Mouse (Mus musculus) kidney, embryonic 16.5 days (tissue): Measurements from ENCODE around the gene Arel1. TPM values are rescaled to one million over a fixed set of nuclear protein-coding genes. Genes with fewer than 3 reads are reported as not detected.

Experiments
- ATAC-seq: fragments of 200-750 bp; cut with Nextera tagmentation; 2 replicates; pipeline ENCODE4 v1.8.0; 2017; ENCODE audit warnings: moderate TSS enrichment; ENCODE audit not compliant: low FRiP score, low TSS enrichment
- H3K27ac ChIP-seq: fragments of 300-500 bp; sonication (generic); 2 replicates; pipeline ENCODE4 v1.5.1; 2014; ENCODE audit warnings: low read length
- H3K27me3 ChIP-seq: fragments of 300-500 bp; sonication (generic); 2 replicates; pipeline ENCODE4 v1.6.1; 2014; ENCODE audit warnings: low read length, control low read depth, mixed read lengths; ENCODE audit not compliant: insufficient read depth
- H3K36me3 ChIP-seq: fragments of 300-500 bp; sonication (generic); 2 replicates; pipeline ENCODE4 v1.6.1; 2014; ENCODE audit warnings: low read length, control low read depth, mixed read lengths; ENCODE audit not compliant: insufficient read depth
- H3K4me1 ChIP-seq: fragments of 300-500 bp; sonication (generic); 2 replicates; pipeline ENCODE4 v1.6.1; 2014; ENCODE audit warnings: low read length, control low read depth, mixed read lengths; ENCODE audit not compliant: insufficient read depth
- H3K4me2 ChIP-seq: fragments of 300-500 bp; sonication (generic); replicated peaks from 2 replicates; pipeline ENCODE4 v1.6.1; 2014; ENCODE audit warnings: low read depth, low read length
- H3K4me3 ChIP-seq: fragments of 300-500 bp; sonication (generic); 2 replicates; pipeline ENCODE4 v1.5.1; 2014; ENCODE audit warnings: mild to moderate bottlenecking, low read length
- H3K9ac ChIP-seq: fragments of 300-500 bp; sonication (generic); replicated peaks from 2 replicates; pipeline ENCODE4 v1.6.1; 2014; ENCODE audit warnings: low read length
- H3K9me3 ChIP-seq: fragments of 300-500 bp; sonication (generic); 2 replicates; pipeline ENCODE4 v1.6.1; 2016; ENCODE audit warnings: low read length, control low read depth
- WGBS: fragments of 180-500 bp; shearing (Covaris S2); extraction: QIAGEN DNeasy Blood & Tissue Kit; methylation state at CpG from one replicate; pipeline ENCODE4 v1.1.7; 2014; 5-methylcytosine and 5-hydroxymethylcytosine counted together
- polyA plus RNA-seq: library from polyadenylated mRNA; unstranded; fragments of >200 nt; fragmentation: Nextera tagmentation; extraction: Ambion mirVana; gene quantifications from 2 replicates; pipeline ENCODE4 v1.2.1, GENCODE M21; 2015

Arel1 gene
- polyA plus RNA-seq, 1 experiment from 2014 or later = 13.5 TPM

DNA sequence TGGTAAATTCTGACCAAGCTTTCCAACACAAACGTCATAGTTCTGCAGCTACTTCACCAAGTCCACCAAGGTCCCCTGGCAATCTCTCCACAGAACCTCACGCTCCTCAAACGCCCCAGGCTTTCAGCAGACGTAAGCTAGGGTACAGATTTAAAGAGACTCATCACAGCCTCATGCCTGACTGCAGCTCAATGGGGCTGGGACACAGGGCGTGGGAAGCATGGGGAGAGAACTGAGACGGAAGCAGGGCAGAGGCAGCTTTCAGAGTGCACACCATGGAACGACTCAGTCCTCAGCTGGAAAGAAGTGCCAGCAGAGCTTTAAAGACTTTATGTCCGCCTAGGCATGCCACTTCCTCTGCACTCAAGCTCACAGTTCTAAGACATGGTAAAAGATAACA is 19.2 kb downstream of the Arel1 start:
- ATAC-seq = no peak
- no peak overlapping the region for H3K27ac ChIP-seq
- WGBS = 64% methylated on average over 8 of the region's 8 CpGs
- H3K27me3 ChIP-seq = no peaks in the 10 kb centered on the region
- H3K36me3 ChIP-seq = peaks cover 7% of the 10 kb centered on the region
- H3K4me3 ChIP-seq = no peak overlapping the region
- no peaks in the 10 kb centered on the region for H3K9me3 ChIP-seq
- H3K4me1 ChIP-seq = no peaks in the 10 kb centered on the region
- H3K4me2 ChIP-seq = no peak overlapping the region
- H3K9ac ChIP-seq = no peak overlapping the region

DNA sequence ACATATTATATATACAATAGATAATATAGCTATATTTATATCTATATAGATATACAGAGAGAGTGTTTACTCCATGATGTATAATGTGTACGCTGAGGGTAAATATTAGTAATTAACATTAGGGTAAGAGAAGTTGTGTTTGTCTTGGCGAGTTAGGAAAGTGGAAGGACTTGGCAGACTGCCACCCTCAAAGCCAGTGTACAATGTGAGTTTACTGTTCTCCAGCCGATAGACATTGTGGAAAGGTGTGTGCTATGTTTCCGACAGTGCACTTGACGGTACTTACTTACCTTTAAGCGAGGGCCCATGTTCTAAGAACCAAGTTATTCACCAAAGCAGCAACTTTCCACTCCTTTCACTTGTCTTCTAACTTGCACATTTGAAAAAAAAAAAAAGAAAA is 19.9 kb downstream of the Arel1 start:
- H3K27me3 ChIP-seq = no peaks in the 10 kb centered on the region
- H3K9me3 ChIP-seq = no peaks in the 10 kb centered on the region
- no peak overlapping the region for H3K27ac ChIP-seq
- H3K4me1 ChIP-seq = no peaks in the 10 kb centered on the region
- H3K36me3 ChIP-seq = peaks cover 7% of the 10 kb centered on the region
- no peak overlapping the region for H3K4me3 ChIP-seq
- no peak for ATAC-seq
- H3K9ac ChIP-seq = no peak overlapping the region
- no peak overlapping the region for H3K4me2 ChIP-seq
- 80% methylated on average over 6 of the region's 6 CpGs for WGBS

DNA sequence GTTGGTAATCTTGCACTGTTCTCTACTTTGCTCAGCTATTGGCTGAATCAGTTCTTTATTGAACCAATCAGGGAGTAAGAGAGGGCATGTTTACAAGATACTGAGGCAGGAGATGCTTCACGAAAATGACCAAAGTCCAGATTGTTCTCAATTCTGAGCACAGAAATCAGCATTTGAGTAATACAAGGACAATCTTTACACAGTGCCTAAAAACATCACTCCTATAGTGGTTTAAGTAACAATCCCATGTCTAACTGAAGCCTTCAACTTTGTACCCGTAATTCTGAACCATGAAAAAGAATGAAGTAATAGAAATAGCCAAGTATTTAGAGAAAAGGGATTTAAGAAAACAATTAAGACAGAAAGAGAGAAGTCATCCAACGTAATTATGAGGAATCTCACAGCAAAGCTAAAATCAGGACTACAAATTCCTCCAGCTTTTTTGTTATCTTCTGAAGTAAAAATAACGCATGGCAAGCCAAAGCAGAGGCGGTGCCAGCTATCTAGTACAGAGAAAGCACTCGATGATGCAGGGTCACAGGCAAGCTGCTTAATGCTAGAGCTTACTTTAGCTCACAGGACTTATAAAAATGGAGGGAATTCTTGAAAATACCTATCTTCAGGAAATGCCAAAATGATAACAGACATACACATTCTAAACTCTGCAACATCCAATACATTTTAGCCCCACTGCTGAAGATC is 22.0 kb downstream of the Arel1 start:
- Histone ChIP-seq H3K9ac (no peak overlapping the region), H3K27ac (no peak overlapping the region), H3K4me1 (no peaks in the 10 kb centered on the region), H3K36me3 (peaks cover 12% of the 10 kb centered on the region), H3K4me3 (no peak overlapping the region), H3K27me3 (no peaks in the 10 kb centered on the region), H3K9me3 (no peaks in the 10 kb centered on the region), H3K4me2 (no peak overlapping the region)
- WGBS = 89% methylated on average over 6 of the region's 6 CpGs
- ATAC-seq = no peak

DNA sequence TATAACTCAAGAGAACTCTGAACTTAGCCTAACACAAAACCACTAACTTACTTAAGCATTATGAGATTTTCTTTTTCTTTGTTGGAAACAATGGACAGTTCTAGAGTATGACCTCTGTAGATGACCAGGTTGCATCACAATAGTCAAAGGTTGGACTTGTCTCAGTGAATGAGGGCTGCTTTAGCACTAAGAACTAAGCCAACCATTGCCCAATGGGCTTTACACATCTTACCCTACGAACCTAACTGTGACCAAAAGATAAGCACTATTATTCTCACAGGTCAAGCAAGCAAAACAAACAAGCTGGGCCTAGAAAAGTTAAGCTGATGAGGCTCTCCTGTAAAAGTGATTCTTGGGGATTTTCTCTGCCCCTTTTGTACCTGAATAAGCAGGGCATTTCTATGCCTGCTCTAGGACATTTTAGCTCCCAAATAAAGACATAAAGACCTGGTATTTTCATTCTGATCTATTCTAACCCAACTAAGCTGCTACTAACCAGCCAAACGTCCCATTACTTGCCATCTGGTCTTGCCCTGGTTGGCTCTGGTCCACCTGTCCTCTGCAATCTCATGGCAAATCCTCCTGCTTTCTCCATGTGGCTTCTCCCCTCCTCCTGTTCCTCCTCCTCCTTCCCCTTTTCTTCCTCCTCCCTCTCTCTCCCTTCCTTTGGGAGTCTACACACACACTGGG is 22.7 kb downstream of the Arel1 start:
- H3K36me3 ChIP-seq = peaks cover 12% of the 10 kb centered on the region
- H3K4me3 ChIP-seq = no peak overlapping the region
- no peak for ATAC-seq
- H3K27ac ChIP-seq = no peak overlapping the region
- no peaks in the 10 kb centered on the region for H3K27me3 ChIP-seq
- no peak overlapping the region for H3K4me2 ChIP-seq
- H3K9ac ChIP-seq = no peak overlapping the region
- no peaks in the 10 kb centered on the region for H3K4me1 ChIP-seq
- no peaks in the 10 kb centered on the region for H3K9me3 ChIP-seq
- 84% methylated on average over 2 of the region's 2 CpGs for WGBS

DNA sequence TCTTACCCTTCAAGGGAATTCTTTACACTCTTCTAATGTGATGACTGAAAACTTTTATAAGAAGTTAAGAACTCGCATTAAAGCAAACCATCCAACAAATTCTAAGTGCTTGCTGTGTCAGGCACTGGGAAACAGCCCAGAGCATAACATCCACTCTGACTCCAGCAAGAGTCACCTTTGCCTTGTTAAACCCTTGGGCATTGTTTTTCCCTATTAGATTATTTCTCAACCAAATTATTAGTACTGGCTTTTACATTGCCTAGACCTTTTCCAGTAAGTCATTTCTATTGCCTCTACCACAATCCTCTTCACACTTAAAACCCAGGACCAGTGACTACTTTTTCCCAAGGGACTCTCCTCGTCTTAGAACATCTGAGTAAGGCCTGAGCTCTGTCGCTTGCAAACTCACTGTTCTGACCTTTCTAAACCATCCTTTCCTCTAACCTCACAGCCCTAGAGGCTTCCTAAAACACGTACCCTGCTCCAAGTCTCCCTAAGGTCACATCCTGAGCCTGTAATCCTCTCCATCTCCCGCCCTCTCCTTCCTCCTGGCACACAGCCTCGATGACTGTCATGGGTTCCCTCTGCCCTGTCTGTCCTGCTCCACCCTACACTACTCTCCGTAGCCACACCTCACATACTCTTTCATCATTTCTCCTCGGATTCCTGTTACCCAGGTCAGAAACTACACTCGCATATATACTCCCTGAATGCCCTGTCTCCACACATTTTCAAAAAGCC is 25.7 kb downstream of the Arel1 start:
- no peaks in the 10 kb centered on the region for H3K4me1 ChIP-seq
- no peak overlapping the region for H3K4me2 ChIP-seq
- H3K9ac ChIP-seq = no peak overlapping the region
- no peak for ATAC-seq
- peaks cover 20% of the 10 kb centered on the region for H3K36me3 ChIP-seq
- no peak overlapping the region for H3K27ac ChIP-seq
- WGBS = 87% methylated on average over 9 of the region's 9 CpGs
- H3K9me3 ChIP-seq = no peaks in the 10 kb centered on the region
- no peaks in the 10 kb centered on the region for H3K27me3 ChIP-seq
- no peak overlapping the region for H3K4me3 ChIP-seq

DNA sequence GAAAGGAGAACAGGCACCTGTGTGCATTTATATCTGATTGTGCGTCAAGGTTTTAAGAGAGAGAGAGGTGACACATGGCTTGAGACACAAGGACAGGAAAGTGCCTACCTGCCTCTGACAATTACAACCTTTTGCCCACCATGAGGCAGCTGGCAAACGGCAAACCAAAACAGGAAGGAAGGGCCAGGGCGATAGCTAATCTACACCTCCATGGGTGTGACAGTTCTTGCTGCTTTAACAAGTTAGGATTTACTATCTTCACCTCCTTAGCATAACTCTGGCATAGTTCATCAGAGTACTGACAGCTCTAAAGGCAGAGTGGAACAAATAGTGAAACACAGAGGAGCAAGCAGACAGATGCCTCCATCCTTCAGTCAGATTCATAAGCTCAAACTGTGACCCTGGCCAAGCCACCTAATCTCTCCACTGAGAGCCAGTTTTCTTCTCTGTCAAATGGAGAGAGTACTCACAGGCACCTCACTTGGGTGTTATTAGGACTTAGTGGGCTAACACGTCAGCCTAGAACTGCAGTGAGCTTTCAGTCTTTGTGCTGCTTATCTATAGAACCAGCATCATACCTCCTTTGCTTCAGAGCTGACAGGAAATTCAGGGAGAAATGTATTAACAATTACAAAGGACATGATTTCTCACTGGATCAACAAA is 26.4 kb downstream of the Arel1 start:
- WGBS = 77% methylated on average over 4 of the region's 4 CpGs
- peaks cover 17% of the 10 kb centered on the region for H3K36me3 ChIP-seq
- no peak overlapping the region for H3K4me3 ChIP-seq

DNA sequence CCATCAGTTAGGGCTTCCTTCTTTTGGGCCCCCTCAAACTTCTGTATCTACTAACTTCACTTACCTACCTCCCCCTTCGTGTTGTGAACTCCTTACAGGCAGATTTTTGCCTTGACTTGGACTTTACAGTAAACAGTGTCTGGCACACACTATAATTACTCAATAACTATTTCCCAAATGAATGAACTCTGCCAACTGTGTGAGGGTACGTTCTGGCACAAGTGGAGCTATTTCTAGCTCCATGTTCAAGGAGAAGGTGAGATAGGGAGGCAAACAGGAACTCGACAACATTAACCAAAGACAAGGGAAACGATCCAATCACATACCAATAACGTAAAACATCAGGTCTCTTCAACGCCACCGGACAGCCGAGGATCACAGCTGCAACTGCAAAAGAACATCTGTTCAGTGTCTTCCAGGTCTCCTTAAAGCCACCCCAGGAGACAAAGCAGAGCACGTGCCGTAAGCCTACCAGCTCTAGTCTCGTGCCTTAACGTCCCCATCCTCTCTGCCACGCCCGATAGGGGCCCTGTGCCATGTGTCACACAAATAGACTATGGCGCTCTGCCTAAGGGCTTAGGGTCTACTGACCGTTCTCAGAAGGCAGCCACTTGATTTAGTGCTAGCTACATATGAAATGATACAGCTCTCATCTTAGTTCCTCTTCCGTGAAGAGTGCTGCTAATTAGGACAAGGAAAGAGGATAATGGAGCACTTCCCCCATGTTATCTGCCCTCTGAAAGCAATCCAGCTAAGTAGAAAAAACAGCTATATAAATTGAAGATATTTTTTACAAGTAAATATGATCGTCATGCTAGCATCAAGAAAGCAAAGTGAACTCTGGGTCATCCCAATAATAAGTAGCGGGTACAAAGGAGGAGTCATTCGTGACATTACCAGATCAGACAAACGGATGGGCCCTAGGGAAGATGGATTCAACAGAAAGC is 27.4 kb downstream of the Arel1 start:
- no peaks in the 10 kb centered on the region for H3K9me3 ChIP-seq
- 88% methylated on average over 21 of the region's 21 CpGs for WGBS
- no peak for ATAC-seq
- H3K9ac ChIP-seq = no peak overlapping the region
- no peak overlapping the region for H3K4me2 ChIP-seq
- no peaks in the 10 kb centered on the region for H3K27me3 ChIP-seq
- no peak overlapping the region for H3K27ac ChIP-seq
- peaks cover 21% of the 10 kb centered on the region for H3K36me3 ChIP-seq
- no peaks in the 10 kb centered on the region for H3K4me1 ChIP-seq
- no peak overlapping the region for H3K4me3 ChIP-seq

More for the DNA sequence above, 26.4 kb downstream of the Arel1 start:
- H3K4me2 ChIP-seq = no peak overlapping the region
- no peak overlapping the region for H3K9ac ChIP-seq
- H3K4me1 ChIP-seq = no peaks in the 10 kb centered on the region
- H3K27ac ChIP-seq = no peak overlapping the region
- no peak for ATAC-seq
- H3K9me3 ChIP-seq = no peaks in the 10 kb centered on the region
- no peaks in the 10 kb centered on the region for H3K27me3 ChIP-seq

DNA sequence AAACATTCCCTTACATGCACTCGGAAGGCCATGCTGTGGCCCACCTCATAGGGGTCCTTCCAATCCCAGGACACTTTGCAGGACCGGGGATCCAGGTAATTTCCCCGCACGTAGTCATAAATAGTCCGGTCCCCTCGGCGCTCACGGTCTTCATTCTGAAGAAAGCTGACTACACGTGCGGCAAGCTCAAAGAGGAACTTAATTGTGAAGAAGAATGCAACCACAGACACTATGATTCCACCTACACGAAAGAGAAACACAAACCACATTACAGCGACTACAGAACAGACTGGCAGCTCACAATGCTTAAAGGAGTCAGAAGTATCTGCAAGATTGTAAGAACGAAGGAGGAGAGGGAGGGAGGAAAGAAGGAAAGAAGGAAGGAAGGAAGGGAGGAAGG is 29.0 kb downstream of the Arel1 start:
- WGBS = 93% methylated on average over 13 of the region's 13 CpGs
- no peak for ATAC-seq
- Histone ChIP-seq H3K9me3 (no peaks in the 10 kb centered on the region), H3K4me3 (no peak overlapping the region), H3K27ac (no peak overlapping the region), H3K4me2 (no peak overlapping the region), H3K36me3 (peaks cover 22% of the 10 kb centered on the region), H3K27me3 (no peaks in the 10 kb centered on the region), H3K4me1 (no peaks in the 10 kb centered on the region), H3K9ac (no peak overlapping the region)

DNA sequence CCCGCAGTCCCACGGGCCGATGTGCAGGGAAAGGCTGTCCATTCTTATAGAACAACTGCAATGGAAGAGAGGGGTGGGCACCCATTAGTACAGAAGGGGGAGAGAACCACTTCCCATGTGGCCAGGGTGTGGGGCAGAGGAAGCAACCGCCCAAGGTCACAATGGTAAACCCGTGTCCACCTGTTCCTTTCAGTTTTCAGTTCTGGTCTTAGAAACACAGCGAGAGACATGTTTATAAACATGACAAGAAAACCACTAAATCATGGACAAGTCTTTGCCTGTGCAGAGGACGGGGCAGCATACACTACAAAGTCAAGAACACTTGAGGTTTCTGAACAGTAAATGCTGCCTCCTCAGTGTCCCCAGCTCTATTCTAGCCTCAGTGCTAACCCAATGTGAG is 30.4 kb downstream of the Arel1 start:
- Histone ChIP-seq H3K27me3 (no peaks in the 10 kb centered on the region), H3K4me3 (no peak overlapping the region), H3K9me3 (no peaks in the 10 kb centered on the region), H3K27ac (no peak overlapping the region), H3K4me1 (no peaks in the 10 kb centered on the region), H3K9ac (no peak overlapping the region), H3K36me3 (peaks cover 22% of the 10 kb centered on the region), H3K4me2 (no peak overlapping the region)
- 89% methylated on average over 7 of the region's 7 CpGs for WGBS
- no peak for ATAC-seq
